Mouse (Mus musculus): ENCODE data around the gene Gm21958. TPM values are rescaled to one million over a fixed set of nuclear protein-coding genes. Genes with fewer than 3 reads are reported as not detected.

The Gm21958 gene
- total RNA-seq, 2 experiments from 2014 or later, result not detected

- no peak for ATAC-seq (replicated peaks; ENCODE audit: low FRiP score, poor library complexity, severe bottlenecking)
Measured at GRCm38 (mm10) chr3:54668141-54668540, 46.0 kb downstream of the Gm21958 start.

Other genes with a start within 250 kb of the Gm21958 start
- gene Supt20, start 21.5 kb downstream of the Gm21958 start, total RNA-seq (2015; ENCODE audit: low replicate concordance), result 82.2 and 85.1 TPM in 2 replicates
- 54.3 and 68.4 TPM in 2 replicates for gene Supt20, start 21.5 kb downstream of the Gm21958 start, total RNA-seq (2017; ENCODE audit: low replicate concordance)
- gene Exosc8, start 21.0 kb upstream of the Gm21958 start, total RNA-seq (2015; ENCODE audit: low replicate concordance), result 91.4 and 111 TPM in 2 replicates
- gene Exosc8, start 21.0 kb upstream of the Gm21958 start, total RNA-seq (2017; ENCODE audit: low replicate concordance), result 75.7 and 94.0 TPM in 2 replicates
- 10.5 and 30.6 TPM in 2 replicates for gene Alg5, start 21.2 kb upstream of the Gm21958 start, total RNA-seq (2015; ENCODE audit: low replicate concordance)
- gene Alg5, start 21.2 kb upstream of the Gm21958 start, total RNA-seq (2017; ENCODE audit: low replicate concordance), result 1.9 and 6.5 TPM in 2 replicates
- not detected in 2 replicates for gene Smad9, start 41.2 kb upstream of the Gm21958 start, total RNA-seq (2015; ENCODE audit: low replicate concordance)
- gene Smad9, start 41.2 kb upstream of the Gm21958 start, total RNA-seq (2017; ENCODE audit: low replicate concordance), result not detected in 2 replicates
- gene Rfxap, start 93.4 kb upstream of the Gm21958 start, total RNA-seq (2015; ENCODE audit: low replicate concordance), result 3.8 and 51.9 TPM in 2 replicates
- 19.3 and 48.1 TPM in 2 replicates for gene Rfxap, start 93.4 kb upstream of the Gm21958 start, total RNA-seq (2017; ENCODE audit: low replicate concordance)
- not detected in 2 replicates for gene Sertm1, start 201.5 kb upstream of the Gm21958 start, total RNA-seq (2015; ENCODE audit: low replicate concordance)
- not detected in 2 replicates for gene Sertm1, start 201.5 kb upstream of the Gm21958 start, total RNA-seq (2017; ENCODE audit: low replicate concordance)